Mouse (Mus musculus) embryo, embryonic 10 days (tissue): ENCODE measurements around the gene Gm4779.
A peak's percentile ranks its signal among the peaks of the same experiment; 100 is the strongest.
"Not testable (repeated sequence)": the region's sequence is repeated elsewhere in the genome, so short reads cannot be mapped to it uniquely, and the experiment has no call there.

ENCODE experiments used
- DNase-seq: peaks from one replicate; pipeline ENCODE4 v3.0.0-alpha.2; 2015; ENCODE audit warnings: low spot score

Gene Gm4779

DNA sequence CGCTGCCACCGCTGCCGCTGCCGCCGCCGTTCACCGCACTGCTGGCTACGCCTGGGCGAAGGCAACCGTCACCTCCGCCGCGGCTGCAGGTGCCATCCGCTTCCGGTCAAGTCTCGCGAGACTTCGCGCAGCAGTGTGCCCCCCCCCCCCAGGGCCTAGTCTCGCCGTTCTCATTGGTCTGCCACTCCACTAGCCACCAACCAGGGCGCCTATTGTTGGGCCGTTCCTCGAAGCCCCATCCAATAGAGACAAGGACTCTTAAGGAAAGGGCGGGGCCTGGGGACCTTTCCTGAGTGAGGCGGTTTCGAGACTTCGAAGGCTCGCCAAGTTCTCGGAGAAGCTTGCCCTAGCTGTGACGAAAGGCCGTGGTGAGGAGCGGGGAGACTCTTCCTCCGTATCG is at the start of gene Gm4779, which contains the start of gene 8030474K03Rik:
TSS of gene Gm4779 (minus strand) at position 82 of the 400 bp plus-strand sequence.
TSS of gene 8030474K03Rik (plus strand) at position 315 of the 400 bp plus-strand sequence.
- DNase-seq = no peak

GRCm38 (mm10) chrX:101819980-101820379 is 25.8 kb upstream of the Gm4779 start:
- not testable (repeated sequence) for DNase-seq

GRCm38 (mm10) chrX:101819163-101819562 is 24.9 kb upstream of the Gm4779 start:
- DNase-seq = peak; percentile 28

DNA sequence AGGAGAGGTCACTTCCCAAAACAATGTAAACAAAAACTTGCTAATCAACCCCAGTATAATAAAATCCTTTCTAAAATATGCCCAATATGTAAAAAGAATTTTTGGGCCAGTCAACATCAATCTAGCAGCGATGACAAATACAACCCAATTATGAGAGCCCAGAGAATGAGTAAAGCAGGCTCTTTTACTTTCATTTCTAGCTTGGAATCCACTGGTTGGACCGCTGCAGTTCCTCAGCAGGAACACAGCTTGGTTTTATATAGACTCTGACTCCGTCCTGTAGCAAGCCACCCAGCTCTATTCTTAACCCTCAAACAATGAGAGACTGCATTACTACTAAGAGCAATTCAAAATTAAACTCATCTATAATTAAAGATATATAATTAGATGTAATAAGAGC is 17.5 kb upstream of the Gm4779 start:
- no peak for DNase-seq

- DNase-seq = peak; percentile 53
Observed at GRCm38 (mm10) chrX:101805512-101805911, 11.3 kb upstream of the Gm4779 start.

GRCm38 (mm10) chrX:101791551-101791950 is 2.7 kb downstream of the Gm4779 start:
- peak; percentile 66 for DNase-seq

- peak; percentile 66 for DNase-seq
Observed at GRCm38 (mm10) chrX:101772035-101772434, 22.2 kb downstream of the Gm4779 start.

DNA sequence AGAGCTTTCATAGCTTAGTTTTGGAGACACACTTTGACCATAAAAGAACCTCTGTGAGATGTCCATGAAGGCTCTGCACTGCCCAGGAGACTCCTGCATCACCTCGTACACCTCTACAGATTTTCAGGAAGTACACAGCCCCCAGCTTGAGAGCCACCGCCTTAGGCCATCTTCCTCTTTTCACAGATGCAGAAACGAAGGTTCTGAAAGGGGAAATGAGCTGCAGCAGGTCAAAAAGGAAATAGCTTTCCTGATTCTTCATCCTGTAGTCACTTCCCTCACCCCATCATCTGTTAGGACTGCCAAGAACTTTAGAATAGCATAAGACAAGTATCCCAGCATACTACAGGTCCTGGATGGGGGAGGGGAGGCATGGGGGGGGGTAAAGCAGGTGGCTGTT is 23.9 kb downstream of the Gm4779 start:
- DNase-seq = no peak

DNA sequence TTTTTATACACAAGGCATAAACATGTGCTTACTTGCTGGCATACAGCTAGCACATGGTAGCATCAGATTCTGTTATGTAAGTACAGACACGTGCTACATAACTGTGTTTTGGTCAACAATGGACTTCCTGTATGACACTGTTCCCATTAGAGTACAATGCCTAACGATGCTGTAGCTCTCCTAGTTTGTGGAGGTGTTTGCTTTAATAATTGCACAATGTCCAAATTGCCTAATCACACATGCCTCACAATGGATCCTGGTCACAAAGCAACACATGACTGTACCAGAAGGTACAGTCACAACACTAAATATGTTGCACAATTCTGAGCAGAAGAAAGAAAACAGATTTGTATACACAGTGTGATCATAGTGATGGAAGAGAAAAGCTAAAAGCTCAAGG is 24.7 kb downstream of the Gm4779 start:
- DNase-seq = no peak

DNA sequence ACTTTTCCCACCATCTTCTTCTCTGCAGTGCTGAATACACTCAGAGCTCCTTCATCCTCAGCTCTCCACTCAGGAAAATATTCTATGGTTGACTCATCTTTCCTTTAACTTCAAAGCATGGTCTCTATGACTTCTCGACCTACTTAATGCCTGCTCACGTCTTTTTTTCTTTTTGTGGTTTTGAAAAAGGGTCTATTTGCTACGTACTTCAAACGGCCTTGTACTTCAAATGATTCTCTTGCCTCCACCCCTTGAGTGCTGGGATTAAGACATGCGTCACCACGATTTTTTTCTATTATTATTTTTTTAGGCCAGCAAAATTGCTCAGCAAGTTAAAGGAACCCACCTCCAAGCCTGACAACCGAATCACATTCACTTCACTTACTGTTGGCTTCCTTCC is 26.9 kb downstream of the Gm4779 start:
- no peak for DNase-seq

- no peak for DNase-seq
Observed at GRCm38 (mm10) chrX:101765111-101765510, 29.1 kb downstream of the Gm4779 start.

GRCm38 (mm10) chrX:101764621-101765020 is 29.6 kb downstream of the Gm4779 start:
- no peak for DNase-seq

DNA sequence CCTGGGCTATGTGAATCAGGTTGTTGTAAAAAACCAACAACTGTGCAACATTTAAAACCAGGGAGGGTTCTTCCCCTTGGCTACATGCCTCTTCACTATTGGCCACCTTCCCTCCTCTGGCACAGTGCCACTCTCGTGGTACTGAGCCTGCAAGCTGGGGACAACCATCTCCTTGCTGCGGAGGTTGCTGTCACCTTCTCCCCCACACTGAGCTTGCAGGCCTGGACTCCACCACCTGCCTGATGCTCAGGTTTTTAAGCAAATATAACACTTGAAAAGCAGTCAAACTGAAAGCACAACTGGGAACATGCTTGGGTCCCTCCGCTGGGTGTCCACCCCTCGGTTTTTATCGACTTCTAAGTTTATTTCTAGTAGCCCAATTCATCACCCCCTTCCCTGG is 39.7 kb downstream of the Gm4779 start:
- no peak for DNase-seq

GRCm38 (mm10) chrX:101750144-101750543 is 44.1 kb downstream of the Gm4779 start:
- peak; percentile 11 for DNase-seq

GRCm38 (mm10) chrX:101741064-101741433 is 53.2 kb downstream of the Gm4779 start:
- DNase-seq = no peak

GRCm38 (mm10) chrX:101740335-101741063 is 53.7 kb downstream of the Gm4779 start:
- DNase-seq = peak; percentile 14
